Mouse (Mus musculus): ENCODE results near the gene Egflam.

The Egflam gene

DNA sequence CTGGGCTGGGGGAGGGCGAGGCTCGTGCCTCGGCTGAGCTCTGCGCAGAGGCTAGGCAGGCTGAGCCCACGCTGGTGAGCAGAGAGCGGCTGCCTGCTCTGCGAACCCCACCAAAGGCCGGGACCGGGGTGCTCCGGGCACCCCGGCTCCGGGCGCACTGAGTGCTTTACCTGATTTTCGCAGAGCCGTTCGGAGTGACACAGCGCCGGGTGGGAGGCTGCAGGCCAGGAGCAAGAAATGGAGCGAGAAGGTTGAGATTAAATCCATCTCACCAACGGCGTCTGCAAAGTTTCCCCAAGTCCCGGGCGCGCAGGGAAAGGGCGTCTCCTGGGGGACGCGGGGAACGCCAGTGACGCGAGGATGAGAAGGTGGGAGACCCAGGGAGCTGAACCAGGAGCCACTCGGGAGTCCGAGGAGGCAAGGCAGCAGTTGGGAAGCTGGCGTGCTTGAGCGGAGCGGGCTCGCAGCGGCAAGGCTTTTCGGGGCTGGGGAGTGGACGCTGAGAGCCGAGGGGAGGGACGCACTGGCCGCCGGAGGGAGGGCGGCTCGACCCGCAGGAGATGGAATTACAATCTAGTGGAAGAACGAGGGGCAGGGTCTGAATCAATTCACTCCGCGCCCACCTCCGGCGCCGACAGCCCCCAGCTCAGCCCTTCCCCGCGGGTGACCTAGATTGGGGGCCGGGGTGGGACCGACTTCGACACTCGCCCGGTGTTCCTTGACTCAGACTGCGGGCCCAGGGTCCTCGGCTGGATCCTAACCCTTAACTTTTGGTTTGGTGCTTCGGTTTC is at the start of gene Egflam:
Egflam (minus strand) TSS at position 578 of the 791 bp plus-strand sequence.
- DNase-seq: peak; percentile 9 to 14

- DNase-seq: peak; percentile 35 to 40
Measured at GRCm38 (mm10) chr15:7443396-7444315, 45.5 kb upstream of the Egflam start.

DNA sequence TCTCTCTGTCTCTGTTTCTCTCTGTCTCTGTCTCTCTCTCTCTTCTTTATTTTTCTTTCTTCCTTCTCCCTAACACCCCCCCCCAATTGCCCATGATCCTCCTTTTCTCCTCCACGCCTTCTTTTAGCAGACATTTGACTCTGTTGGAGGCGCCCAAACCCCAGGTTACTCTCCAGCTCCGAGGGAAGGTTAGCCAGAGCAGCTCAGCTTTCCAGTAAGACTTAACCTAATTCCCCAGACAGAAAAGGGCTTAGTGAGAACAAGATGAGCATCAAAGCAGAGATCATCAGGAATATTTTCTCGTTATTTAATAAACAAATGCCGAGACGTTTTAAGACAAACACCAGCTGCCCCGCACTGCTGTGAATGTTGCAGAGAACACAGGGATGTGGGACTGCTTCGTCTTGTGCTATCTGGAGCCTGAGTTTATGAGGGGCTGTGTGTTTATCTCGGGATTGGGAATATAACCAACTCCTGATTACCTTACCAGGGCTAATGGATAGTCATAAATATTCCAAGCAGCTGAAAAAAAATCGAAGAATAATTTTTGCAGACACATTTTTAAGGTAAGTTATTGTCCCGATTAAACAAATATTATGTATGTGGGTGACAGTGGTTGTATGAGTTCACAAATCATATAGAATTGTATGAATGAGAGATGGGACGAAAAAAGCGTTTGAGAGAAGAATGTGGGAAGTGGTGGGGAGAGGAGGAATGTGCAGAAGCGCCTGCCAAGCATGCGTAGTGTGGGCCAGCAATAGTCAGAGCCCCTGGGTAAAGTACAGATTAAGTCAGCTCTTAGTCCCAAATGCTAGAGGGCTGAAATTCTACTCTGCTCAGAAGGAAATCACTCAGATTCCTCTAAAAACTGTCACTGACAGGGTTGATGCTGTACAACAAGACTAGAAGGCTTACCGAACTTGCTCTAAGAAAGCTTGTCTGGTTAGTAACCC is 44.2 kb upstream of the Egflam start:
- DNase-seq: no peak

- no peak for DNase-seq
Measured at GRCm38 (mm10) chr15:7424282-7424681, 26.1 kb upstream of the Egflam start.

- no peak for DNase-seq
Measured at GRCm38 (mm10) chr15:7404521-7404920, 6.3 kb upstream of the Egflam start.

GRCm38 (mm10) chr15:7398609-7399540 is 680 bp upstream of the Egflam start:
- DNase-seq: no peak

DNA sequence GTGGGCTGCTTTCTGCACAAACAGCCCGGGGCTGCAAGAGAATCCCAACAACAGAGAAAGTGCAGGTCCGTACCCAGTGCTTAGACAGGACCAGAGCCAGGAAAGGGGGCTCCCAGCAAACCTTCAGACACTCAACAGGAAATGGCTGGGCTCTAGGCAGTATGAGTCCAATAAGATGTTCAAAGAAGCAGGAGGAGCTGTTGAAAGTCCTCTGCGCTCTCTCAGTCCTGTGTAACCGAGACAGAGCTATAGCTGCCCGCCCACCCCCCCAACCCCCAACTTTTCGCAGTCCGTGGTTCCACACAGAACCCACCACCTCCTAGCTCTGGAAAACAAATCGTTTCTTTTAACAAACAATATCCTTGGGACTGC is 763 bp downstream of the Egflam start:
- DNase-seq: no peak

DNA sequence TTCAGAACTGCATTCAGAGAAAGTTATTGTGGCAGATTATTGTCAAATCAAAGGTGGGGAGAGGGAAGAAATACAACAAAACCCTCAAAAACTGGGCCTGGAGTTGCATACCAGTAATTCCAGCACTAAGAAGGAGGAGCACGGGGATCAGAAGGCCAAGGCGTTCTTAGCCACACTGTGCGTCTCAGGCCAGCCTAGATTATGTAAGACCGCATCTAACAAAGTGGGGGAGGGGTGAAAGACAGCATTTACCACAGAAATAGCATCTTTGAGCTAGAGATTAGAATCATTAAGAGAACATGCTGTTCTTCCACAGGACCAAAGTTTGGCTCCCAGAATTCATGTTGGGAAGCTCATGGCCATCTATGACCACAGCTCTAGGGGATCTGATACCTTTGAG is 14.8 kb downstream of the Egflam start:
- no peak for DNase-seq

DNA sequence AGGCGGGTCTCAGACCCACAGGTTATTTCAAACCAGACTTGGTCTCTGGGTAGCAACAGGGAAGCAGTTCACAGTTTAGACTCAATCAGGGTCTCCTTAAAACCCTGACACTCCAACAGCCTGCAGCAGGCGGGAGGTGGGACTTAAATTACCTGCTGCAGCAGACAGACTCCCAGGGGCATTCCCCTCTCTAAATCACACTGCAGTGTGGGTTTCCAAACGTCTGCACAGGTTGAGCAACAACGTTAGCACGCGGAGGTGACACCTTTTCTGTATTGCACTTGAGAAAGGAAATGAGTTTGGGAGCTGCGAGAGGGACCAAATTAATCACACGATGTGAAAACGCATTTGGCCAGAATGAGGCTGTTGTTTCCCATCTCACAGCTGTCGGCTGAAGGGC is 15.7 kb downstream of the Egflam start:
- DNase-seq: no peak

GRCm38 (mm10) chr15:7352635-7353051 is 45.6 kb downstream of the Egflam start:
- DNase-seq: no peak

DNA sequence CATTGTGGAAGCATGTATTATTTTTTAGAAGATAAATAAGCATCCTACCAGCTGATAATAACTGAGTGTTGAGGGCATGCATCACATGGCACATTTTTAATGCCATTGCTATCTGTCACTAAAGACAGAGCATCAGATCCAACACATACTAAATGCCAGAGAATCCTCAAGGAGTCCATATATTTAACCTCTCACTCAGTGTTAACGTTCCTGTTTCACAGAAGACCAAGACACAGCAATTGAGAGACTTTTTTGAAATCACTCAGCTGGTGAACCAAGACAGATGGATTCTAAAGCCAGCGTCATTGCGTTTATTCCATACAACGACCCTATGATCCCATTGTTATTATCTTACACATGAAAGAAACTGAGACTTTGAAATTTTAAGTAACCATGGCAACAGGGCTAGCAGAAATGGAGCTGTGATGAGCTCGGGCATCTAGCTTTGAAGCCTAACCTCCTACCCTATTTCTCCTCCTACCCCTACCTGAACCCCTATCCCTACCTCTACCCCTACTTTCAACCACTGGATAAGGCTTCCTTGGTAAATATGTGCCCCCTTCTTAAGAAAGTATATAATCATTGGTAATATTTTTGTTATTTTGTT is 57.4 kb downstream of the Egflam start:
- DNase-seq: no peak

- DNase-seq: no peak
Measured at GRCm38 (mm10) chr15:7334517-7335298, 63.5 kb downstream of the Egflam start.

DNA sequence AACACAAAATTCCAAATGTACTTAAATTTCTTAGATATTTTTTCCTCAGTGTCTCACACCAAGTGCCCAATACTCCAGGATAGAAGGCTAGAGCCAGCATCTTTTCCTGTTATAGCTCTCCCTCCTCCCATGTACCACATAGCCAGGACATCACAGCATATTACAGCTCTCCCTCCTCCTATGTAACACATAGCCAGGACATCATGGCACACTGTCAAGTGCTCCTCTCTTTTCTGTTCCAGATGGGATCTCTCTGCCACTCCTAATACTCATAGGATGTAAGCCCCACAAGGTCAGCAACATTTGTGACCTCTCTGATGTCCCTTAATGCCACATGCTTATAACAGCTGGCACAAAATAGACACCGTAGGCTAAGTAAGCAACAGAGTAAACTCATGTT is 65.3 kb downstream of the Egflam start:
- no peak for DNase-seq

- DNase-seq: no peak
Measured at GRCm38 (mm10) chr15:7322599-7323311, 75.4 kb downstream of the Egflam start.

DNA sequence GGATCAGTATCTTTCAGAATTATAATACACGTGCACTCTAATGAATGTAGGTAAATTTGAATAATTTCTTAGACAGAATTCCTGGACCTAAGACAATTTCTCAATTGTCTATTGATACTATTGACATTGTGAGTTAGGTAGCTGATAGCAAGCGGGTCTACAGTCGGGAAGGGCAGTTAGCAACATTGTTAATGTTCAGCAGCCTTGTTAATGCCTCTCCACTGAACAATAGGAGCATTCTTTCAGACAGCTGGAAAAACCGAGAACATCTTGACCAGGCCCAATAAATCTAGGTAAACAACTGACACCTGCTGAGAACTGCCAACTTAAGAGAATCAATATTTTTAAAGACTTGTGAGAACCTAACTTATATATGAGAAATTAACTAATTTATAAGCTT is 77.3 kb downstream of the Egflam start:
- no peak for DNase-seq

DNA sequence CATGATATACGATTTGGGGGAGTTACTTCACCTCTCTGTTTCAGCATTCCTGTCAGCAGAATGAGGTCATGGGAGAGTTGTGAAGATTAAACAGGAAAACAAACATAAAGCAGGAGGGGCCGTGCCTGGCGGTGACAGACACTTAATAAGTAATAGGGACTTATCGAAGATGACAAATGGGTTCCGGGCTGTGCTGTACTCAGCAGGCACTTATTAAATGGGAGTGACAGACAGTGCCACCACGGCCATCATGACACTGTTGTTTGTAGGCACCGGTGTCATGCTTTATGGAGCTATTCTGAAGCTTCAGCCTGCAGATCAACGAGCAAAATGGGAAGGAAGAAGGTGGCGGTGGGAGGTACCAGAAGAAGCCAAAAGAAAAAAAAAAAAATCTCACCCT is 82.7 kb downstream of the Egflam start:
- no peak for DNase-seq

DNA sequence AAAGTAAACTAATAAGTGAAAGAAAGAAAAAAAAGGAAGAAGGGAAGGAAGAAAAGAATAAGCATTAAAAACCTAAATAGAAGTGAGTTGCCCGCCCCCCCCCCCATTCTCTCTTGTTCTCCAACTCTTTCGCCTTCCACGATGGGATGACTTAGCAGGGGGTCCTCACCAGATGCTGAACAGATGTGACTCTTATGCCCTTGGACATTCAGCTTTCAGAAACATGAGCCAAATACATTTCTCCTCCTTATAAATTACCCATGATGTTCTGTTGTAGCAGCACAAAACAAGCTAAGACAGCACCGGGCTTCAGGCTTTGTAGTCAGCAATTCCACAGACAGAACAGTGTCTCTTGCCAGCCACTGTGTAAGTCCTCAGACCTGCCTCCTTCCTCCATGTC is 89.5 kb downstream of the Egflam start:
- no peak for DNase-seq

GRCm38 (mm10) chr15:7299892-7300291 is 98.3 kb downstream of the Egflam start:
- no peak for DNase-seq

DNA sequence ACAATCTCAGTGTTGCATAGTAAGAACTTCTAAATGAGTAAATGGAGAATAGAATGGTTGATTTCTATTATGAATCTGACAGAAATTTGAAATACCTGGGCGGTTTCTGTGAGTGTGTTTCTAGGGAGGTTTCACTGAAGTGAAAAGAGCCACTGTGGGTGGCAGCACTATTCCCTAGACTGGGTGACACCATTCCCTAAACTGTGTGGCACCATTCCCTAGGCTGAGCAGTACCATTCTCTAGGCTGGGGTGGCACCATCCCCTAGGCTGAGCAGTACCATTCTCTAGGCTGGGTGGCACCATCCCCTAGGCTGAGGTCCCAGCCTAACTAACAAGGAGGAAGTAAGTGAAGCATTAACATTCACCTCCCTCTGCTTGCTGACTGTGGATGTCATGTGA is 103.0 kb downstream of the Egflam start:
- DNase-seq: no peak

DNA sequence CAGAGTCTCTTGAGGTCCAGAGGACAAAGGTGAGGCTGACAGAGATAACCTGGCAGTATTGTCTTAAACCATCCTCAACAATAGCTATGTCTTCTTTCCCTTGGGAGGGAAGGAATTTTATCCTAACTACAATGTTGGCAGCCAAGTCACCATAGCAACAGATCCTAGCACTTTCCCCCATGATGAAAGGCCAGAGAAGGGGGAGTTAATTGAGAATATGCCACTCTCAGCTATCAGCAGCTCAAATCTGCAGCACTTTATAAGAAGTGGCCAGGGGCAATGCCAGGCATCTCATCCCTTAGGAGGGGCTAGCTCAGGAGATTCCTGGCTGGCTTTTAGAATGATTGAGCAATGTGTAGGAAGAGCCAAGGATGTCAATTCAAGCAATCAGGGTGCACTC is 105.3 kb downstream of the Egflam start:
- no peak for DNase-seq

All from cerebellum, postnatal 14 days (tissue).